Mouse (Mus musculus) ovary, adult 18-20 months (tissue): ENCODE results near the gene Nfatc2ip.

ENCODE experiments used
- DNase-seq: peaks from one replicate; pipeline ENCODE4 v3.0.0; 2022; ENCODE audit warnings: low spot score, mixed read lengths

Nfatc2ip gene

GRCm38 (mm10) chr7:126354738-126355614 is 41.6 kb downstream of the Nfatc2ip start:
- no peak for DNase-seq

DNA sequence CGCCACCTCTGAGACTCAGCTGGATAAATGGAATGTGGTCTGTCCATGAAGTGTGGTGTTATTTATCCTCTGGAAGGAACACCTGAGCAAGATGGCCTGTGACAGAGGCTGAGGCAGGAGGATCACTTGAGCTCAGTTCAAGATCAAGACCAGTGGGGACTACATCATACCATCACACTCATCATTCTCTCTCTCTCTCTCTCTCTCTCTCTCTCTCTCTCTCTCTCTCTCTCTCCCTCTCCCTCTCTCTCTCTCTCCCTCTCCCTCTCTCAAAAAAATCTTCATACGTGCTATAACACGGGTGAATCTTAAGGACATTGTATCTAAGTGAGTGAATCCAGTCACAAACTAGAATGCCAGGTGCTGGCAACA is 42.6 kb downstream of the Nfatc2ip start:
- no peak for DNase-seq

GRCm38 (mm10) chr7:126353251-126353993 is 43.1 kb downstream of the Nfatc2ip start:
- no peak for DNase-seq

GRCm38 (mm10) chr7:126351419-126351951 is 45.1 kb downstream of the Nfatc2ip start:
- no peak for DNase-seq

GRCm38 (mm10) chr7:126350748-126351418 is 45.7 kb downstream of the Nfatc2ip start:
- DNase-seq = no peak

DNA sequence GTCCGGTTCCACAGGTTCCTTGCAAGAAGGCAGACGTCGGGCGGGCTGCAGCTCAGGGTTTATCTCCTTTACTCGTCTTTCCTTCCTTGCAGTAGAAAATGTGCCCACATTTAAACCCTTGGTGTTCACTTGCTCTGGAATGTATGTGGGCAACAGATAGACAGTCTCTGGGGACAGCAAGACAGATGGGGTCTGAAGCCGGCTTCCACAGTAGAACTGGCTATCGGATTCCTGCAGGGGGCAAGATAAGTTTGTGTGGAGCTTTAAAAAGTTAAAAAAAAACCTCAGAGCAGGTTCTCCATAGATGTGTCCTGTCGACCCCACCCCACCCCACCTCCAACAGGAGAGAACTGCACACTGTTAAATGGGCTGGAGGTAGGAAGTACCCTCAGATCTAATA is 48.2 kb downstream of the Nfatc2ip start:
- no peak for DNase-seq

DNA sequence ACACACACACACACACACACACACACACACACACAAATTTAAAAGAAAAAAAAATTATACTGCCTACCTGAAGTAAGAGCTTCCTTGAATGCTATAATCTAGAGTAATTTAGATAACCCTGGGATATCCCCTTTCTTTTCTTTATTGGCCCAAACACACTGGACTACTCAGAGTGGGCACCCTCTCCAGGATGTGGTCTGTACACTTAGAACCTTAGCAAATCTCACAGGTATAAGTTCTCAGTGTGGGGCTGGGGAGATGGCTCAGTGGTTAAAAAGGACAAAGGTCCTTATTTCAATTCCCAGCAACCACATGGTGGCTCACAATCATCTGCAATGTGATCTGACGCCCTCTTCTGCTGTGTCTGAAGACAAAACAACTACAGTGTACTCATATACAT is 49.4 kb downstream of the Nfatc2ip start:
- no peak for DNase-seq

DNA sequence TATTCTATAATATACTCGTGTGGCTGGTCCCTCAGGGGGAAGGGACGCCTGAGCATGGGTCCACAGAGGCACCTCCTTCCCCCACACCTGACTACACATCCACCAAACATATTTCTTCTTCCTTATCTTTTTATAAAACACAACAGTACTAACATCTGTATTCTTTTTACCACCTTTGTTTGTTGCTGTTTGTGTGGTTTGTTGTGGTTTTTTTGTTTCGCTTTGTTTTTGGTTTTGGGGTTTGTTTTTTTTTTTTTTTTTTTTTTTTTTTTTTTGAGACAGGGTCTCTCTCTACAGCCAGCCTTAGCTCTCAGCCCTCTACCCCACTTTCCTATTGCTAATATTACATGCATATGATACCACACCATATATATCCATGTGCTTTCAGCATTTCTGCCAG is 50.6 kb downstream of the Nfatc2ip start:
- DNase-seq = no peak

- DNase-seq = no peak
These were observed 51.0 kb downstream of the Nfatc2ip start for GRCm38 (mm10) chr7:126345557-126345956.

DNA sequence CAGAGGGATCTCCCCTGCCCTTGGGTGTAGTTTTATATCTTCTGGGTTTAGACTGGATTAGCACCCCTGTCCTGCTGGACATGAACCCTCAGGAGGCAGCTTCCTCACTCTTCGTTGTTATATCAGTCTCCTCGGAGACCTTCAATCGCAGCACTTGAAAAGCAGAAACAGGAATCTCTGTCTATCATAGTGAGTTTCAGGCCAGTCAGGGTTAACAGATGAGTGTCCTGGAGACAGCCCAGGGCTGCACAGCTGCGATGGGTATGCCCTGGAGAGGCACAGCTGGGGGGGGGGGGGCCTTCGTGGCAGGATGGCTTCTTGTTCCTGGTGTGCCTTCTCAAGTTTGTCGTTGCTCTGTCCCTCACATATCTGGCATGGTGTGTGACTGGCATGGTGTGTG is 55.6 kb downstream of the Nfatc2ip start:
- DNase-seq = no peak

DNA sequence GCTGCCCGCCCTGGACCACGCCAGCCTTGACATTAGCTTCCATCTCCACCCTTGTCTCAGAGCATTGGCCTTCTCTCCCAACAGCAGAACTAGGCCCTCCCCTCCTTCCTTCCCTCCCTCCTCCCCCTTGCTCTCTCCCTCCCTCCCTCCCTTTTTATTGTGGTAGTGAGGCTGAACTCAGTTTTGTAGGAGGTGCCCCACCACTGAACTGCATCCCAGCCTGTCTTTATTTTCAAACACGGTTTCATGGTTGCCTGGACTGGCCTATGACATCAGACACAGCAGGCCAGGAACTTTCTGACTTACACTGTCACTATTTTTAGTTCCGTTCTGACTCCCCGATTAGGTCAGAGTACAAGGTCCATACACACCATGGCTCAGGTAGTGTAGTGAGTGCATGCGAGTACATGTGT is 56.3 kb downstream of the Nfatc2ip start:
- no peak for DNase-seq

- DNase-seq = no peak
These were observed 57.0 kb downstream of the Nfatc2ip start for GRCm38 (mm10) chr7:126339521-126339971.

GRCm38 (mm10) chr7:126338906-126339305 is 57.6 kb downstream of the Nfatc2ip start:
- DNase-seq = no peak

GRCm38 (mm10) chr7:126335556-126335955 is 61.0 kb downstream of the Nfatc2ip start:
- no peak for DNase-seq
